In the genomic region with DNA sequence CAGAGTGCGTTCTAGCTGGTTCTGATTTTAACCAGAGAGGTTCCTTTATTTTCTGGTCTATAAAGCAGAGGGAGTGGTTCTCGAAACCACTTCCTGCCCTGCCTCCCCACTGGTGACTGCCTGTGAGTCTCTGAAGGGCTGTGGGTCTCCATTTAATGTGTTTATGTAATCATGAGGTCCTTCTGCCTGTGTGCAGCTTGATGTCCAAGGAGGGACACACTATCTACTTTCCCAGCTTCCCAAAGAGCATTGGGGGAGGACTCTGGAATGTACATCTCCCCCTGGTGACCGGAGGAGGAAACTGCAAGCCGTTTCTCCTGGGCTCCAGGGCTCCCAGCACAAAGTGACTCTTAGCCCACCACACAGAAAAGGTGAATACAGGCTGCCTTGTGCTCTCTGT, we compare ENCODE assay signal across 8 mouse cellular contexts.
A peak's percentile ranks its signal among the peaks of the same experiment; 100 is the strongest.
DNase-seq lines count a peak whose midpoint lies in the region; ATAC-seq and TF ChIP-seq lines count a peak whose summit lies in the region.

No protein-coding gene starts in this region.

- WGBS in kidney, adult 2 months, result 51% methylated on average over 4 of the region's 4 CpGs
- WGBS in lung, embryonic 14.5 days, result 57% methylated on average over 4 of the region's 4 CpGs

- no peaks in the 10 kb centered on the region for H3K27me3 ChIP-seq in kidney, adult 2 months (replicated peaks; ENCODE audit: control insufficient read depth, insufficient read depth, low read length)
- H3K27me3 ChIP-seq in lung, embryonic 14.5 days (ENCODE audit: insufficient read depth, low read length), result no peaks in the 10 kb centered on the region

- no peak overlapping the region for H3K27ac ChIP-seq in kidney, adult 2 months (ENCODE audit: insufficient read depth, low read depth, low read length)
- peak overlapping the region; percentile 42; the same call in 1 of the 2 replicates for H3K27ac ChIP-seq in lung, embryonic 14.5 days (ENCODE audit: low read depth)

- H3K9me3 ChIP-seq in lung, embryonic 14.5 days (ENCODE audit: low read depth, low read length), result no peaks in the 10 kb centered on the region; the same call in 1 of the 2 replicates

- ATAC-seq in erythroblast, adult 5-6 weeks (replicated peaks; ENCODE audit: low FRiP score, poor library complexity, severe bottlenecking), result peak; percentile 69; the same call in 1 of the 2 replicates
- ATAC-seq in lung, embryonic 14.5 days (ENCODE audit: insufficient read depth), result no peak

- no peaks in the 10 kb centered on the region for H3K36me3 ChIP-seq in kidney, adult 2 months (ENCODE audit: control insufficient read depth, insufficient read depth, low read length)
- no peaks in the 10 kb centered on the region for H3K36me3 ChIP-seq in lung, embryonic 14.5 days (ENCODE audit: insufficient read depth)

- TF ChIP-seq CTCF in kidney, adult 2 months (conservative IDR thresholded peaks at IDR 0.05; ENCODE audit: insufficient read depth, insufficient read length, low read depth, low read length), result peak; percentile 87
- peak; percentile 79 for TF ChIP-seq CTCF in lung, embryonic 14.5 days (IDR thresholded peaks at IDR 0.05; ENCODE audit: low read depth)

- no peak overlapping the region for H3K4me3 ChIP-seq in kidney, adult 2 months (ENCODE audit: insufficient read depth, low read depth, low read length)
- H3K4me3 ChIP-seq in lung, embryonic 14.5 days (ENCODE audit: low read depth, low read length), result no peak overlapping the region

- no peaks in the 10 kb centered on the region for H3K4me1 ChIP-seq in kidney, adult 2 months (ENCODE audit: control insufficient read depth, insufficient read depth, low read length)
- H3K4me1 ChIP-seq in lung, embryonic 14.5 days (ENCODE audit: insufficient read depth), result peaks cover 18% of the 10 kb centered on the region

- DNase-seq in embryo, embryonic 10 days (ENCODE audit: low spot score), result peak; percentile 72
- DNase-seq in embryo, embryonic 9.5 days (ENCODE audit: extremely low spot score), result no peak
- DNase-seq in B cell, adult 2 months, result peak; percentile 76 to 81
- peak; percentile 17 to 37 for DNase-seq in adrenal gland, postnatal 4 days (ENCODE audit: low spot score in 2 of 2)
- DNase-seq in kidney, adult 2 months, result peak; percentile 64
- peak; percentile 77 for DNase-seq in lung, embryonic 14.5 days
- DNase-seq in skeletal muscle tissue, adult 2 months (ENCODE audit: low read depth, low spot score), result peak; percentile 46

- no peak overlapping the region for H3K4me2 ChIP-seq in lung, embryonic 14.5 days

- H3K9ac ChIP-seq in lung, embryonic 14.5 days, result no peak overlapping the region

- no peak for TF ChIP-seq POLR2A in kidney, adult 2 months (IDR thresholded peaks at IDR 0.05; ENCODE audit: low read depth, low read length)
